Mouse (Mus musculus) G1E (cell line): Measurements from ENCODE around the gene Ipo9.

Experiments
- CTCF ChIP-seq: IDR thresholded peaks from 2 replicates; pipeline ENCODE4 v1.5.1; 2012; ENCODE audit warnings: low read depth, low read length, inconsistent platforms, mixed read lengths
- GATA1 ChIP-seq: IDR thresholded peaks from 2 replicates; pipeline ENCODE4 v1.6.1; 2012; ENCODE audit warnings: borderline replicate concordance, low read length, inconsistent platforms, mixed read lengths
- GATA2 ChIP-seq: IDR thresholded peaks from 2 replicates; pipeline ENCODE4 v1.6.1; 2012; ENCODE audit warnings: low read depth, low read length, inconsistent platforms, borderline replicate concordance
- POLR2AphosphoS5 ChIP-seq: IDR thresholded peaks from 2 replicates; pipeline ENCODE4 v1.6.1; 2012; ENCODE audit warnings: low read depth, low read length, inconsistent platforms; ENCODE audit not compliant: insufficient replicate concordance
- TAL1 ChIP-seq: conservative IDR thresholded peaks from 2 replicates; pipeline ENCODE4 v1.6.1; 2012; ENCODE audit warnings: low read depth, low read length, inconsistent platforms, mixed read lengths

GRCm38 (mm10) chr1:135341947-135342346, 88.4 kb downstream of the Ipo9 start:
- TF ChIP-seq GATA1 (no peak), CTCF (no peak), GATA2 (no peak), TAL1 (no peak), POLR2AphosphoS5 (no peak)
